Mouse (Mus musculus) thymus, postnatal 25 days (tissue): ENCODE results near the gene Tfcp2.

Experiments
- DNase-seq: peaks from one replicate; pipeline ENCODE4 v3.0.0; 2022

The Tfcp2 gene

GRCm38 (mm10) chr15:100478925-100479324, 72.9 kb downstream of the Tfcp2 start:
- DNase-seq = no peak

GRCm38 (mm10) chr15:100478351-100478750, 73.5 kb downstream of the Tfcp2 start:
- no peak for DNase-seq

GRCm38 (mm10) chr15:100473926-100474503, 77.8 kb downstream of the Tfcp2 start:
- no peak for DNase-seq

- no peak for DNase-seq
Measured at GRCm38 (mm10) chr15:100470037-100470436, 81.8 kb downstream of the Tfcp2 start.

GRCm38 (mm10) chr15:100469189-100469545, 82.6 kb downstream of the Tfcp2 start:
- DNase-seq = no peak

GRCm38 (mm10) chr15:100468295-100469188, 83.3 kb downstream of the Tfcp2 start, which contains the start of gene Letmd1:
Gene Letmd1, plus strand, starts transcription at chr15:100469023.
- DNase-seq = peak; percentile 92

GRCm38 (mm10) chr15:100467738-100468137, 84.1 kb downstream of the Tfcp2 start:
- no peak for DNase-seq

- no peak for DNase-seq
Measured at GRCm38 (mm10) chr15:100465432-100465831, 86.4 kb downstream of the Tfcp2 start.

GRCm38 (mm10) chr15:100463712-100464111, 88.1 kb downstream of the Tfcp2 start:
- peak; percentile 78 for DNase-seq

GRCm38 (mm10) chr15:100462086-100462485, 89.7 kb downstream of the Tfcp2 start:
- DNase-seq = no peak

- no peak for DNase-seq
Measured at GRCm38 (mm10) chr15:100461646-100462045, 90.2 kb downstream of the Tfcp2 start.

GRCm38 (mm10) chr15:100460942-100461341, 90.9 kb downstream of the Tfcp2 start:
- peak; percentile 60 for DNase-seq

- DNase-seq = peak; percentile 65
Measured at GRCm38 (mm10) chr15:100458055-100458454, 93.8 kb downstream of the Tfcp2 start.

- peak; percentile 81 for DNase-seq
Measured at GRCm38 (mm10) chr15:100457340-100457739, 94.5 kb downstream of the Tfcp2 start.

GRCm38 (mm10) chr15:100456356-100456991, 95.3 kb downstream of the Tfcp2 start:
- no peak for DNase-seq

GRCm38 (mm10) chr15:100452486-100452885, 99.3 kb downstream of the Tfcp2 start:
- no peak for DNase-seq

- DNase-seq = no peak
Measured at GRCm38 (mm10) chr15:100451245-100451644, 100.6 kb downstream of the Tfcp2 start.

- no peak for DNase-seq
Measured at GRCm38 (mm10) chr15:100449495-100449894, 102.3 kb downstream of the Tfcp2 start.

GRCm38 (mm10) chr15:100448572-100448971, 103.2 kb downstream of the Tfcp2 start:
- no peak for DNase-seq
